15 mouse cellular contexts compared by ENCODE assay signal in the genomic region with DNA sequence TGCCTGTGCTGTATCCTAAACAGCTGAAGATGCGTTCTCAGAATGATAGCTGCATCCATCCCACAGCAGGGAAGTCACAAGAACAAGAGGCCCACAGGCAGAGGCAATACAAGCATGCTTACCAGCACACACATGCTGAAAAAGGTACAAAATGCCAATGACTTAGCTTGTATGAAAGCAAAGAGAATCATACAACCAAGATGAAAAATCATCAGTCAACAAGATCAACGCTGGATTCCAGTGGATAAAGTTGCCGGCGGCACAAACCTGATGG. TPM values are rescaled to one million over a fixed set of nuclear protein-coding genes. Genes with fewer than 3 reads are reported as not detected.
A peak's percentile ranks its signal among the peaks of the same experiment; 100 is the strongest.
DNase-seq lines count a peak whose midpoint lies in the region; ATAC-seq and TF ChIP-seq lines count a peak whose summit lies in the region.
"Had no signal": no experiment of that assay in that cellular context is flagged by ENCODE, and none has a peak within 500 bp of the region (broad histone marks: within the 10 kb centered on the region; RNA-seq: fewer than 3 reads in every experiment).

No protein-coding gene starts in this region.

- peak overlapping the region; percentile 28 for H3ac ChIP-seq in C2C12 (ENCODE audit: control insufficient read depth, insufficient read length, low read depth)

- no peak for TF ChIP-seq CTCF in C2C12 (IDR thresholded peaks at IDR 0.05; ENCODE audit: control insufficient read depth, insufficient read depth, insufficient read length)
- no peak for TF ChIP-seq CTCF in embryonic fibroblast, embryonic 13.5 days (IDR thresholded peaks at IDR 0.05; ENCODE audit: borderline replicate concordance, insufficient read depth, low read length)

- H3K9ac ChIP-seq in kidney, embryonic 14.5 days (ENCODE audit: low read depth, low read length): no peak overlapping the region
- H3K9ac ChIP-seq: intestine, embryonic 15.5 days; lung, embryonic 14.5 days had no signal

- H3K27me3 ChIP-seq in kidney, embryonic 14.5 days (ENCODE audit: control insufficient read depth, insufficient read depth, low read length): no peaks in the 10 kb centered on the region
- no peaks in the 10 kb centered on the region for H3K27me3 ChIP-seq in C2C12 (ENCODE audit: control insufficient read depth, insufficient read depth, insufficient read length)
- H3K27me3 ChIP-seq: intestine, embryonic 15.5 days had no signal

- 91% methylated on average over 4 of the region's 4 CpGs for WGBS in kidney, embryonic 14.5 days

- H3K36me3 ChIP-seq in kidney, embryonic 14.5 days (ENCODE audit: control insufficient read depth, insufficient read depth, low read length): no peaks in the 10 kb centered on the region
- peaks cover 20% of the 10 kb centered on the region for H3K36me3 ChIP-seq in C2C12 (ENCODE audit: control insufficient read depth, insufficient read depth)
- H3K36me3 ChIP-seq: forebrain, embryonic 10.5 days; intestine, embryonic 15.5 days had no signal

- DNase-seq in adrenal gland, adult 8-10 months: peak; percentile 11
- DNase-seq in adrenal gland, adult 2 months: no peak
- DNase-seq in kidney, adult 9 months: peak; percentile 35
- DNase-seq in frontal cortex, postnatal 10 days (ENCODE audit: low spot score in 2 of 2): no peak
- no peak for DNase-seq in frontal cortex, postnatal 25 days (ENCODE audit: low spot score in 2 of 2)
- DNase-seq: cerebellum, adult 9-10 months; lung, embryonic 14.5 days; thymus, postnatal 14 days had no signal

- H3K27ac ChIP-seq in kidney, embryonic 14.5 days (ENCODE audit: low read depth, low read length): no peak overlapping the region
- peak overlapping the region; percentile 84 for H3K27ac ChIP-seq in embryonic fibroblast, embryonic 13.5 days (ENCODE audit: insufficient read depth, low read length)
- H3K27ac ChIP-seq: forebrain, embryonic 10.5 days; intestine, embryonic 15.5 days had no signal

- peaks cover 26% of the 10 kb centered on the region for H3K4me1 ChIP-seq in kidney, embryonic 14.5 days (ENCODE audit: control insufficient read depth, insufficient read depth, low read length)
- H3K4me1 ChIP-seq in embryonic fibroblast, embryonic 13.5 days (ENCODE audit: control insufficient read depth, insufficient read depth, low read length): no peaks in the 10 kb centered on the region

- peaks cover 86% of the 10 kb centered on the region for H3K79me3 ChIP-seq in C2C12 (ENCODE audit: low read depth)

- no peak overlapping the region for H3K4me2 ChIP-seq in kidney, embryonic 14.5 days (replicated peaks; ENCODE audit: low read depth, low read length)
- H3K4me2 ChIP-seq: intestine, embryonic 15.5 days; liver, embryonic 11.5 days; lung, embryonic 14.5 days had no signal

- ATAC-seq in kidney, embryonic 14.5 days (ENCODE audit: low FRiP score, low TSS enrichment): no peak
- ATAC-seq: intestine, embryonic 15.5 days; midbrain, embryonic 16.5 days had no signal

- peaks cover 100% of the 10 kb centered on the region for H3K79me2 ChIP-seq in C2C12 (ENCODE audit: control insufficient read depth, insufficient read depth)

- H3K9me3 ChIP-seq in kidney, embryonic 14.5 days (ENCODE audit: control insufficient read depth, low read length): no peaks in the 10 kb centered on the region
- H3K9me3 ChIP-seq: forebrain, embryonic 10.5 days; intestine, embryonic 15.5 days had no signal

- TF ChIP-seq POLR2A in embryonic fibroblast, embryonic 13.5 days (IDR thresholded peaks at IDR 0.05; ENCODE audit: low read depth, low read length): peak; percentile 89

- no peak overlapping the region for H3K4me3 ChIP-seq in kidney, embryonic 14.5 days (ENCODE audit: low read length)
- H3K4me3 ChIP-seq in C2C12 (ENCODE audit: insufficient read depth, poor library complexity, severe bottlenecking): no peak overlapping the region
- peak overlapping the region; percentile 3; the same call in 1 of the 2 replicates for H3K4me3 ChIP-seq in embryonic fibroblast, embryonic 13.5 days (ENCODE audit: insufficient read depth, low read length)
- H3K4me3 ChIP-seq: forebrain, embryonic 10.5 days; intestine, embryonic 15.5 days had no signal

TF ChIP-seq in C2C12, 6 proteins besides CTCF, POLR2A, EP300 and RAD21:
- peak; percentile 7 for TF ChIP-seq MAX (IDR thresholded peaks at IDR 0.05)
- TF ChIP-seq USF1 (IDR thresholded peaks at IDR 0.05; ENCODE audit: low read depth): no peak

RNA-seq across cellular contexts. Expression of a gene that starts 36.2 kb away (rescaled TPM):
- 10 to 100 TPM; 47.6 to 55.2 (median 53.4) TPM for total RNA-seq in adrenal gland, adult 8-10 months (2022)
- total RNA-seq in adrenal gland, adult 2 months (2021): 10 to 100 TPM; 41.2 to 51.4 TPM
- 27.8 and 36.4 TPM in 2 replicates for polyA plus RNA-seq in adrenal gland, adult 2 months (2012; rRNA removed)
- polyA plus RNA-seq in kidney, embryonic 14.5 days (2014; fragmentation: Nextera tagmentation; extraction: Ambion mirVana): 17.4 and 26.5 TPM in 2 replicates
- polyA plus RNA-seq in C2C12 (2012; fragmentation: generic; extraction: Trizol): 44.1 TPM
- polyA plus RNA-seq in embryonic fibroblast, embryonic 13.5 days (2011; ENCODE audit: insufficient read length, low read depth, missing spikeins): 24.9 and 35.7 TPM in 2 replicates

RNA-seq across cellular contexts. Expression of a gene that starts 38.8 kb away (rescaled TPM):
- 10 to 100 TPM; 12.8 to 21.7 (median 17.5) TPM for total RNA-seq in adrenal gland, adult 8-10 months (2022)
- total RNA-seq in adrenal gland, adult 2 months (2021): 10 to 100 TPM; 15.5 to 36.2 TPM
- polyA plus RNA-seq in adrenal gland, adult 2 months (2012; rRNA removed): 42.4 and 44.6 TPM in 2 replicates
- polyA plus RNA-seq in kidney, embryonic 14.5 days (2014; fragmentation: Nextera tagmentation; extraction: Ambion mirVana): 3.3 and 3.5 TPM in 2 replicates
- 5.5 TPM for polyA plus RNA-seq in C2C12 (2012; fragmentation: generic; extraction: Trizol)
- 1.3 and 3.5 TPM in 2 replicates for polyA plus RNA-seq in embryonic fibroblast, embryonic 13.5 days (2011; ENCODE audit: insufficient read length, low read depth, missing spikeins)

RNA-seq across cellular contexts. Expression of a gene that starts 55.1 kb away (rescaled TPM):
- 1 to 10 TPM in 3 of 4 experiments, under 1 TPM in 1; 0.93 to 3.5 (median 1.6) TPM for total RNA-seq in adrenal gland, adult 8-10 months (2022)
- total RNA-seq in adrenal gland, adult 2 months (2021): 1 to 10 TPM; 1.0 to 1.1 TPM
- 0.48 and 0.53 TPM in 2 replicates for polyA plus RNA-seq in adrenal gland, adult 2 months (2012; rRNA removed)
- polyA plus RNA-seq in kidney, embryonic 14.5 days (2014; fragmentation: Nextera tagmentation; extraction: Ambion mirVana): 2.9 and 4.0 TPM in 2 replicates
- 1.0 TPM for polyA plus RNA-seq in C2C12 (2012; fragmentation: generic; extraction: Trizol)
- 0.60 and 1.5 TPM in 2 replicates for polyA plus RNA-seq in embryonic fibroblast, embryonic 13.5 days (2011; ENCODE audit: insufficient read length, low read depth, missing spikeins)

Comparison
In these comparisons a context has a peak if more than half of its experiments do, and no peak if none do; other contexts are left out.
1. DNase-seq: peak in adrenal gland, adult 8-10 months (single experiment) and kidney, adult 9 months (single experiment); none in adrenal gland, adult 2 months (single experiment), frontal cortex, postnatal 10 days (0 of 2) and frontal cortex, postnatal 25 days (0 of 2).